Mouse (Mus musculus) thymus, postnatal 10 days (tissue): Measurements from ENCODE around the gene Prr12.
"Not testable (repeated sequence)": the region's sequence is repeated elsewhere in the genome, so short reads cannot be mapped to it uniquely, and the experiment has no call there.

ENCODE experiments used
- DNase-seq, 2 experiments: peaks; one replicate each; pipeline ENCODE4 v3.0.0; 2021; ENCODE audit warnings: low spot score in 2 of 2

The Prr12 gene

DNA sequence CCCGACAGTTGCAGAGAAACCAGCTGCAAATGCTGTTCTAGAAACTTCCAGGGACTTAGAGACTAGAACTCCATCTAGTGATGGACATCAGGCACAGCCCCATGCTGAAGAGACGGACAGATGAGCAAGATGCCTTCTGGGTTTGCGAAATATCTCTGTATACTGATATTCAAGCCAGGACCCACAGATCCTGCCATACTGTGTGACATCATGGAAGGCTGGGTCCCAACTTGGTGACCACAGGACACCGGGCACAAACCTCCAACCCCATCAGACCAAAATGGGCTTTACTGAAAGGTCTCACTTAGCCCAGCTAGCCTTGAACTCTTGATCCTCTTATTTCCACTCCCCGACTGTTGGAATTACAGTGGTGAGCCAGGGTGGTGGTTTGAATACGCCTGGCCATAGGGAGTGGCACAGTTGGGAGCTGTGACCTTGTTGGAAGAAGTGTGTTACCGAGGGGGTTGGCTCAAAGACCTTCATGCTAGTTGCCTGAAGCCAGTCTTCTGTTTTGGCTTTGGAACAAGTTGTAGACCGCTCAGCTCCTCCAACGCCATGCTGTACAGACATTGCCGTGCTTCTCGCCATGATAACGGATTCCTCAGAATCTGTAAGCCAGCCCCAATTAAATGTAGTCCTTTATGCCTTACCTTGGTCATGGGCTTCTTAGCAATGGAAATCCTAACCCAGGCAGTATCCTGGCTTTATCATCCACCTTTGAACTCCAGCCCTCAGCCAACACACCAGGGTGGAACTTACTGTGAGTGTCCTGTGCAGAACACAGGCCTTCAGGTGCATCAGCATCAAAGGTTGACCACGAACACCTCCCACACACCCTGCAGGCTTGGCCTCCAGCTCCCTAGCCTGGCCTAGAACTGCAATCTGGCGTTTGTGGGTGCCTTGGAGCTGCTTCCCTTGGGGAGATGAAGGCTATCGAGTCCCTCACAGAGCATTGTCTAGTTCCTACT is 28.1 kb downstream of the Prr12 start:
- DNase-seq: no peak

DNA sequence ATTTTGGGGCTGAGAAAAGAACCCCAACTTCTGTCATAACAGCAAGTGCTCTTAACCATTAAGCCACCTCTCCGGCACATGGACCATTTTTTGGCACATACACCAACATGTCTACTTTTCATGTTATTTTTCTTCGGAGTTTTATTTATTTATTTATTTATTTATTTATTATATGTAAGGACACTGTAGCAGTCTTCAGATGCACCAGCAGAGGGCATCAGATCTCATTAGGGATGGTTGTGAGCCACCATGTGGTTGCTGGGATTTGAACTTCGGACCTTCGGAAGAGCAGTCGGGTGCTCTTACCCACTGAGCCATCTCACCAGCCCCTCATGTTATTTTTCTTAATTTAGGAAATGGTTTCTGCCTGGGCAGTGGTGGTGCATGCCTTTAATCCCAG is 29.0 kb downstream of the Prr12 start:
- not testable (repeated sequence) for DNase-seq

DNA sequence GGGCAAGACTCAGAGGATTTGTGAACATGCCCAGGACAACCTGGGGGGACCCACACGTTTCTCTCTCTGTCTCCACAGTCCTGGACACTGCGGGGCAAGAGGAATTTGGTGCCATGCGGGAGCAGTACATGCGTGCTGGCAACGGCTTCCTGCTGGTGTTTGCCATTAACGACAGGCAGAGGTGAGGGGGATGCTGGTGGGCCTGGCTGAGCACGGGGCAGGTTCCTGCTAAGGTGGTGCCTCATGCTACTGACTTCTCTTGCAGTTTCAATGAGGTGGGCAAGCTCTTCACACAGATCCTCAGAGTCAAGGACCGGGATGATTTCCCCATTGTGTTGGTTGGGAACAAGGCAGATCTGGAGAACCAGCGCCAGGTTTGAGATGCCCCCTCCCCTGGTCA is 32.5 kb downstream of the Prr12 start:
- no peak for DNase-seq

DNA sequence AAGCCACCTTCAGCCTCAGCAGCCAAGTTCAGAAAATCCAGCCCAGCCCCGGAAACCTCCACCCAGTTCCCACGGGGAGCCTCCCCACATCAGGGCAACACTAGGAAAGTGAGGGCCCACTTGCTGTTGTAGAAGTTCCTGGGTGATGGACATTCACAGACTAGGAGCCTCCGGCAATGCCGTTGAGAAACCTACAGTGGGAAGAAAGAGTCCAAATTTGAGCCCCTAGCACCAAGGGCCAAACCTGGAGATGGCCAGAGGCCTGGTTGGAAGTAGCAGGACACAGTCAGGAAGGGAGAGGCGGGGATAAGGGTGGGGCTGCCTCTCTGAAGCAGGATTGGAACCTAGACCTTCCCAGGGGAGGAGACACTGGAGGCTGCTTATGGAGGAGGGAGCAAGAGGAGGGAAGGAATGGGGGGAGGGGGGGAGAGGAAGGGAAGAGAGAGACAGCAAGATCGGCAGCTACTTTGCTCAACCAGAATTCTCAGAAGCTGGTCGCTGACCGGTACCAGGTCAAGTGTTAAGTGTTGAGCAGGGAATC is 33.6 kb downstream of the Prr12 start:
- DNase-seq: no peak

DNA sequence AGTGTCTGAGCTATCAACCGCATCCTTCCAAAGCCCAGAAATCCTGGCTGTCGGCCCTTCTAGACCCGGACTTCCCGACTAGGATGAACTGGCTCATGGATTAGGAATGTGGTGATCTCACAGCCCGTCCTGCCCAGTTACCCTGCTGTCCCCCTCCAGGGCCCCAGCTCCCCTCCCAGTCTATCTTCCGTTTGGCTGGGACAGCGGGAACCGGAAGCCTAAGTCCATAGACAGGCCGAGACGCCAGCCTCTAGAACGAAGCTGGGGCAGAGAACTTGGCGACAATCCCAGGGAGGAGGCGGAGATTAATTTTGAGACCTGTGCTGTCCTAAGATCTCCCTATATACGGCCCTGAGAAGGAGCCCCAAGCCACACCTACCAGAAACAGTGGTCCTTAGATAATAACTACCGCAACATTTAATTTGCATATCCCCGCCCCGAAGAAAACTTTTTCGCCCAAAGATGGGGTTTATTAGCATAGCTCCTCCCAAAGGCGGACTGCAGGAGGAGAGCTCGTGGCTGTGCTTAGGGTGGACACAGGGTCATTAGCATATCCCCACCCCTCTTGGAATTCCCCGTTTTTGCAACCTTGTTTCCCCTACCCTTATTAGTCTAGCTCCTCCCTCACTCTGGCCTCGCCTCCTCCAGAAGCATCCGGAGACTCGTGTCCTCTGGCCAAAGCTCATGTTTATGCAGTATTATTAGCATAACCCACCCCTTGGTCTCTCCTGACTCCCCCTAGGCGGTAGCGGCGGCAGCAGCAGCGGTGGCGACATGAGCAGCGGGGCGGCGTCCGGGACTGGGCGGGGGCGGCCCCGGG is 35.2 kb downstream of the Prr12 start, which contains the start of gene Rras:
Gene Rras (plus strand): TSS at position 720 of the 820 bp plus-strand sequence.
- peak; percentile 60 to 68 for DNase-seq

DNA sequence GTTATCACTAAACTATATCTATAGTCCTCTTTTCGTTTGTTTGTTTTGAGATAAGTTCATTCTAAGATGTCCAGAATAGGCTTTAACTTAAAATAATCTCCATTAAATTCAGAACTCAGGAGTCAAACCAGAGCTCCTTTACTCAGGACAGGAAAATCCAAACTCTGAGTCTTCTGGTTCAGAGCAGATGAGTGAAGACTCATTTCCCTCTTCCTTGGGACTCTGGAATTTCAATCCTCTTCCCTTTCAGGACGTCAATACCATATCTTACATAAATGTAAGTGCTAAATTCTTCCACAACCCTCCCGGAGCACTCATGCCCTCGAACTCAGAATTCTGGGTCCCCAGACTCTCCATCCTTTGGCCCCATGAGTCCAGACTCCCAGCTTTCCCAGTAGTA is 35.9 kb downstream of the Prr12 start:
- no peak for DNase-seq

DNA sequence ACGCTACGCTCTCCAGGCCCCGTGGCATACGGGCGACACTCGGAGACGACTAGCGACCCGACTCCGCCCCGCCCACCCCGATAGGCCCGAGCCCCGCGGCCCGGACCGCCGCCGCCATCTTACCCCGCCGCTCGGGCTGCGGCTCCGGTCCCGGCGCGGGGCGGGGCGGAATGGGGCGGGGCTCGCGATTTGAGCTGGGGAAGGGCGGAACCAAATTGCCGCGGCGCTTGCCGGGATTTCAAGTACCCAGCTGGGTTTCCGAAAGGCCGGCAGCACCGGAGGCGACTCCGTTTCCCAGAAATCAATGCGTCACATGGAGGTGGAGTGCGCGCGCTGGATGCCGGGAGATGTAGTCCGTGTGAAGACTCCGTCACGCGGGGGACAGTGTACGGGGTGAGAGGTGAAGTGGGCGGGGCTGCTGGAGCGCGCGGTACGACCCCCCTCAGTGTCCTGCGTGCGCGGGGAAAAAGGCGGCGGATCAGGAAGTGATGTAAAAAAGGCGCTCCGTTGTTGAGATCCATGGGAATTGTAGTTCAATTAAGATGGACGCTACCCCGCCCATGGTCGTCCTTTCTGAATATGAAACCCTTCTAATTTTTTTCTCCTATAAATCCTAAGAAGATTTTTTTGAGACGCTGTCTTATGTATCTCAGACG is 36.6 kb downstream of the Prr12 start, which contains the start of gene Scaf1:
Gene Scaf1 (minus strand): TSS at position 407 of the 656 bp plus-strand sequence.
- peak; percentile 98 to 100 for DNase-seq

DNA sequence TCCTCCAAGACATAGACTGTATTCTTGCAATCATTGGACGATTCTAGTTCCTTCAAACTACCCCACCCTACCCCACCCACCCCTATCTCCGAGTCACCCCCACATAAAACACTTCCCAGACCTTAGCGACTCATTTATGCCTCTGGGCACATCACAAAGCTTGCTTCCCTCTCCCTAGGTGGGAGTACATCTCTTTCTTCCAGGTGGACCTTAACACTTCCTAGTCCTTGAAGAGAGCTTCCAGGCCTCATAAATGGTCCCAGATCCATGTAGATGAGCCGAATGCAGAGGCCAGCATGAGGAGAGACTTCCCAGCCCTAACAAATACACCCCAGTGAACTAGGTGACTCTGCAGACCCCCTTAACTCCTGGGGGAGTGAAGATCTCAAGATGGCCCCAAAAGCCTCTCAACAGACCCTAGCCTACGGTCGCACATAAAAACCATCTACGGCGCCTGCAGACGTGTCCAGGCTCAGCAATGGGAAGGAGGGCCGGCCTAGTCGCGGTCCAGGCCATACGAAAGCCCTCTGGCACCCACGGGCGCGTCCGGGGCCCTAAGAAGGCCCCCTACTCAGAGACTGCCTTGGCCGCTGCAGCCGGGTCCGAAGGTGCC is 37.2 kb downstream of the Prr12 start:
- no peak for DNase-seq

DNA sequence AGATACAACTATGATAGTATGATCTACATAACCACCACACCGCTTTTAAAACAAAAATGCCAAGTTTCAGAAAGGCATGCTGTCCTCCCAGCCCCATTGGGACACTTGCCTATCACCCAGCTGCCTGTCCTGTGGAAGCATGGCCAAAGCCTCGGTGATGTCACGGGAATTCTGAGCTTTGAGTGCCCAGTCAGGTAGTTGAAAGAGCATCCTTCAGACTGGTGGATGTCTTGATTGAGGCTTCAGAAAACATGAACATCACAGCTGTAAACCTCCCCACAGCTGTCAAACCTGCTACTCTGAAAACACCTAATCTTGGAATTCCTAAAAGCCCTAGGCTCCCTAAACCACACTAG is 38.6 kb downstream of the Prr12 start:
- no peak for DNase-seq

DNA sequence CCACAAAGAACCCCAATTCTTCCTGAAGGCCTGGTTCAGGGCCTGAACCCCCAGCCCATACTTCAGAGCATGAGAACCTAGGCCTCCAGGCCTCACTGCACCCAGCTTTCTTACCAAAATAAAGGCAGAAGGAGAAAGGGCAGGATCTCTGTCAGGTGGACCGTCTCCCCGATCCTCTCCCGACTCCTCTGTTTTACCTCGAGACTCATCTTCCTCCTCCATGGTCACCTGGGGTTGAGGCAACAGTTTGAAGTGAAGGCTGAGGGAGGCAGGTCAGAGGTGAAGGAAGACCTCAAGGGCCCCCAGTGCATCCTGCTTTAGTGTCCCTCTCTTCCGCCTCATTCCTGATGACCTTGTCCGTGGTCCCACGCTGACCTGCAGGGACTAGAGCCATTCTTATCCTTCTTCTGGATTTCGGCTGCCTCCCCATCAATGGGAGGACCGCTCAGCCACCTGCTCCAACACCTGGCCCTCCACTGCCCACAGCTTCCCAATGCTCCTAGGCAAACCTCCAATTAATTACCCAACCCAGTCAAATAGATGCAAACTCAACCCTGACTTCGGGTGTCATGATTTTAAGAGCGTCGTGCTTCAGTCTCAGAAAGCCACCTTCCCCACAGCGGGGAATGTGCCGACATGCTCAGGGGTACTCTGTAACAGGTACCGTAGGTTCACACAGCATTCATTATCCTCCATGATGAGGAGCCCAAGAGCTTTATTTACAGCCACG is 39.1 kb downstream of the Prr12 start:
- DNase-seq: no peak

DNA sequence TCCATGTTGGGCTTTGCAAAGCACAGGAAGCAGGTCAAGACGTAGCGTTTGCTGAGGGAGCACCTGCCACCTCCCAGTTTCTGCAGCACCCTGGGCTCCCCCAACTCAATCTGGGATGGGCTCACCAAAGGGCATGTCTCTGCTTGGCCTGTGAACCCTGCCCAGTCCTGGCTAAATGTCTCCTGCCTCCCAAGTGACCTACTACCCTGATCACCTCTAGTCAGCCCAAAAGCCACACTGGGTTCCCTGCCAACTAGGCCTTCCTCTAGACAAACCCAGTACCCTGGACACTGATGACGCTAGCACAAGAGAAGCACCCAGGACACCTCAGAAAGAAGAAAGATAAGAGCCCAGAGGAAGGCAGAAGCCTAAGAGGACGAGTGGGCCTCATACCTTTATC is 39.9 kb downstream of the Prr12 start:
- no peak for DNase-seq

DNA sequence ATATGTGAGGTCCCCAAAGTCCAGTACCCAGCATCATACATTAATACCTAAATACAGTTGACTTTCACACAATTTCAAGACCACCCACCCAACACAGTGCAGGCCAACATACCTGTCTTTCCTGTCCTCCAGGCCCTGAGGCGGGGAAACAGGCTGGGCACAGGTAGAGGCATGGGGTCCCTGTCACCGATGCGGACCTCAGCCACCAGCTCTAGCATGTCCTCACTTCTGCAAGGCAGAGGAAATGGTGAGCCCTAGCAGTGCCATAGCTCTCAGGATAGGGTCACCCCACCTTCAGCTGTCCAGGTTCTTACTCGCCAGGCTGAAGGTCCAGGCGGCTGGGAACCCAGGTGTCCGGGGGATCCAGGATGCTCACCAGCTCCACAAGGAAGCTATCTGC is 40.7 kb downstream of the Prr12 start:
- no peak for DNase-seq

DNA sequence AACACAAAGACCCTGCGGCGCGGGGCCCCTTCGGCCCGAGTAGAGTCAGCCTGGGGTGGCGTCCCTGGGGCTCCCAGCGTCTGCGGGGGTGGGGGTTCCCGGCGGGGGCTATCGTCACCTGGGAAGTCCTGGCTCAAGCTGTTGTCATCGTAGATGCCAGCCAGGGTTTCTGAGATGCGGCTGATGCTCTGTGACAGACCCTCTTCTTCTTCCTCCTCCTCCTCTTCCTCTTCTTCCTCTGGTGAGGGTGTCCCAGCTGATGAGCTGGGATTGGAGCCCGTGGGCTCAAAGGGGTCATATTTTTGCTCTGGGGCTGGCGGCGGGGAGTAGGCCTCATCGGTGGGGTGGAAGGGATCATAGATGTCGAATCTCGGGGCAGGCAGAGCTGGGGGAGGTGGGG is 44.3 kb downstream of the Prr12 start:
- no peak for DNase-seq

DNA sequence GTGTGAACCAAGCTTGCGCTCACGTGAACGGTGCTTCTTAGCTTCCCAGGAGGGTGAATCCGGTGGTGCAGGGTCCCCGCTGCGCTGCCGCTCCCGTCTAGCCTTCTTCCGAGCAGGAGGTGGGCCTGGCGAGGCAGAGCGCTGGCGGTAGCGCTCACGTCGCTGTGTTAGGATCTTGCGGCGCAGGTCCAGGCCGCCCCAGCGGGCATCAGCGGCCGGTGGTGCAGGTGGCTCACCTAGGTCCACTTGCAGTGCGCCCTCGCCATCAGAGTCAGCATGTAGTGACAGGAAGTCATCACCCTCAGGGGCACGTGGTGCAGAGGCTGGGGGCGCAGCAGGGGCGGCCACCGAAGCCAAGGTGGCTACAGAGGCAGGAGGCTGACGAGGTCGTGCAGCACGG is 44.8 kb downstream of the Prr12 start:
- DNase-seq: no peak

DNA sequence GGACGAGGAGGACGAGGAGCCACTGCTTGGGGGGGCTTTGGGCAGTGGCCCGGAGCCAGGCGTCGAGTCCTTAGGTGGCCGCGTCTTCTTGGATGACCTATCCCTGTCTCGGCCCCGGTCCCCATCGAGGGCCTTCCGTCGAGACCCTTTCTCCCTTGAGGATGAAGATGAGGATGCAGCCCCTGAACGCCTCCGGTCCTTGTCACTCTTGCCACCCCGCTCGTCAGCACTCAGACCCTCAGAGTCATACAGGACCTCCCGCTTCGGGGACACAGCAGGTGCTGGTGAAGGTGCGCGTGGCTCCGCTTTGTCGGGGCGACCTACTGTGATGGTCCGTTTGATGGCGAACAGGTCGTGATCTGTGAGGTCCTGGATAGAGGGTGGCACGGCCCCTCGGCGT is 45.5 kb downstream of the Prr12 start:
- DNase-seq: no peak

DNA sequence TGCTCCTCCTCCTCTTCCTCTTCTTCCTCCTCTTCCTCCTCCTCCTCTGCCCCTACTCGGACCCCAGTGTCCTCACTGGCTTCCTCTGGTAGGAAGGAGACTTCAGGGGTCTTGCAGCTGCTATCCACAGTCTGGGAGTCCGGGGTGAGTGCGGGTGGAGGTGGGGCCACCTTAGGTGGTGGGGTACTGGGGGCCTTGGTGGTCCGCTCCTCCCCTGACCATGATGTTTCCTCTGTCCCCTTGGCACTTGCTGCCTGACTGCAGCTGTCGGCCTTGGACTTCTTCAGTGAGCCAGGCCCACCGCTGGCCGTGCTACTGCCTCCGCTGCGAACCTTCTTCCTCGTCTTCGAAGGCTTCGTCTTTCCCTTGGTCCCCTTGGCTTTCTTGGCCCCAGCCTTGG is 46.2 kb downstream of the Prr12 start:
- no peak for DNase-seq

DNA sequence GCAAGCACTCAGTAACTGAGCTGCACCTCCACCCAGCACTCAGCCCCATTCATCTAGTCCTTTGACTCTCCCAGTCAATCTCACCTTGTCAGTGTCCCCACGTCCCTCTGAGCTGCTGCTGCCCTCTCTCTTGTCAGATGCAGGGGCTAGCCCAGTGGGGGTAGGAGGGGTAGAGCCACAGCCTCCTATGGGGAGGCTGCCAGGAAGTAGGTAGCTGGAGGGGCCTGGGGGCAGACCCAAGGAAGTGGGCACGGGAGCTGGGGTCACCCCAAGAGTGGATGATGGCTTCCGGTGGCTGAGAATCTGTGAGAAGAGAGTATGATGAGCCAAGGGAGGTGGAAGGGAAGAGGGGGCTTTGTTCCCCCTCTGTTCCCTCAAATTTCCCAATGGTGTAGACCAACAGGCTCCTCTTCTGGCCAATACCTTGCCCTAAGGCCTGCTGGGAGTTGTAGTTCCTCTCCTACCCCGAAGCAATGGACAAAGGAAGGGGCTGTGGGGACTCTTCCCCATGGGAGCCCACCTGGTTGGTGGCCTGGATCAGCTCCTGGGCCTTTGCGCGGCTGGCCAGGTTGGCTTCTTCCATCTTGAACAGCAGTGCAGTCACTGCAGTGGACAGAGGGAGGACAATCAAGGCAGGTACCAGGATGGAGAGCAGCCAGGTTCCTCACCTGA is 47.2 kb downstream of the Prr12 start:
- no peak for DNase-seq

DNA sequence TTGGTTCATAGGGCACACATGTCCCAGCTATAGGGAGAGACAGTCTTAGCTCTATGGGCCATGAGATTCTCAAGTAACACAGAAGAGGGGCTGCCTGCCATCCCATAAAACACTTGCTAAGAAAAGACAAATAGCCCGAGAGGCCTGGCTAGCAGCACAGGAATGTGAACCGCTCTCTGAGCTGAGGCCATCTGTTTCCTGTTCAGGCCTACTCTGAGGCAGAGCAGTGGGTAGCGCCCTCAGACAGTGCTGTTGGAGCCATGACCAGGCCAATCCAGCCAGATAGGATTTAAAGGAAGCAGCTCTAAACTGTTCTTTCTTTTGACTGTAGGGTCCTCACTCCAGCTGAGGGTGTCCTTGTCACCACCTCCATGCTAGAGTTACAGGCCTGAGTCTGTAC is 48.1 kb downstream of the Prr12 start:
- no peak for DNase-seq

DNA sequence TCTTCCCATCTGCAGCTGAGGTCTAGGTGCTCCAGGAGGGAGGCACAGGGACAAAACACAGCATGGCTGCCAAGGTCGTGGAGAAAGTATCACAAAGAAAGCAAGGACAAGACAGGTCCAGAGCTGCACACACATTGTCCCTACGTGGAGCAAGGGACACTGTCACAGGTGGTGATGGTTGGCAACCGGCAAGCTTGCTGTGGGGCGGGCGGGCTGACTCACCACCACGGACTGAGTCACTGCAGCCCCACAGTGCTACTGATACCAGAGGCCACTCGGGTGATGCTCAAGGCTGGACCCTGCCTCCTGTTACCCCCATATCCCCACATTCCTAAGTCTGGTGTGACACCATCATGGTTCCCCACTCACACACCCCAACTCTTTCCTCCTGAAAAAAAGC is 50.2 kb downstream of the Prr12 start:
- DNase-seq: no peak

DNA sequence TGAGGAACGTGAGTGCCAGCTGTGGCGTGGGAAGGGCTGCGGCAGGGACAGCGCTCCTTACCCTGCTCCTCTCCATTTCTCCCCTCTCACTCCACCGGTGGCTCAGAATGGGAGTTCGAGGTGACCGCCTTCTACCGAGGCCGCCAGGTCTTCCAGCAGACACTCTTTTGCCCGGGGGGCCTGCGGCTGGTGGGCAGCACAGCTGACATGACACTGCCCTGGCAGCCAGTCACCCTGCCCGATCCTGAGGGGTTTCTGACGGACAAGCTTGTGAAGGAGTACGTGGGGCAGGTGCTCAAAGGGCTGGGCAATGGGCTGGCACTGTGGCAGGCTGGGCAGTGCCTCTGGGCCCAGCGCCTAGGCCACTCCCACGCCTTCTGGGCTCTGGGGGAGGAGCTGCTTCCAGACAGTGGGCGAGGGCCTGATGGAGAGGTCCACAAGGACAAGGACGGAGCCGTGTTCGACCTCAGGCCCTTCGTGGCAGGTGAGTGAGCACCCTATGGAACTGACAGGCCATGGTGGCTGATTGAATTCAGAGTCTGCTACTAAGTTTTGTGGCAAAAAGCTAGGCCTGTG is 52.1 kb downstream of the Prr12 start:
- no peak for DNase-seq
